Mouse (Mus musculus) forebrain, embryonic 13.5 days (tissue): Measurements from ENCODE around the gene Helz2. TPM values are rescaled to one million over a fixed set of nuclear protein-coding genes. Genes with fewer than 3 reads are reported as not detected.

Experiments
- ATAC-seq: fragments of 200-750 bp; cut with Nextera tagmentation; 2 replicates; pipeline ENCODE4 v1.8.0; 2017
- H3K27ac ChIP-seq: fragments of 300-500 bp; sonication (generic); 2 replicates; pipeline ENCODE4 v1.5.1; 2015; ENCODE audit warnings: inconsistent platforms, mild to moderate bottlenecking, moderate library complexity
- H3K27me3 ChIP-seq: fragments of 300-500 bp; sonication (generic); 2 replicates; pipeline ENCODE4 v1.6.1; 2015; ENCODE audit warnings: mild to moderate bottlenecking, inconsistent platforms
- H3K36me3 ChIP-seq: fragments of 300-500 bp; sonication (generic); 2 replicates; pipeline ENCODE4 v1.6.1; 2015; ENCODE audit warnings: mild to moderate bottlenecking, inconsistent platforms; ENCODE audit not compliant: poor library complexity, severe bottlenecking
- H3K4me1 ChIP-seq: fragments of 300-500 bp; sonication (generic); 2 replicates; pipeline ENCODE4 v1.6.1; 2015; ENCODE audit warnings: inconsistent platforms
- H3K4me2 ChIP-seq: fragments of 300-500 bp; sonication (generic); 2 replicates; pipeline ENCODE4 v1.6.1; 2015; ENCODE audit warnings: inconsistent platforms, mild to moderate bottlenecking, moderate library complexity
- H3K4me3 ChIP-seq: fragments of 300-500 bp; sonication (generic); 2 replicates; pipeline ENCODE4 v1.5.1; 2015; ENCODE audit warnings: mild to moderate bottlenecking, inconsistent platforms
- H3K9ac ChIP-seq: fragments of 300-500 bp; sonication (generic); 2 replicates; pipeline ENCODE4 v1.6.1; 2015; ENCODE audit warnings: mild to moderate bottlenecking, inconsistent platforms
- H3K9me3 ChIP-seq: fragments of 300-500 bp; sonication (generic); replicated peaks from 2 replicates; pipeline ENCODE4 v1.6.1; 2016; ENCODE audit warnings: inconsistent platforms
- WGBS: fragments of 180-500 bp; shearing (Covaris S2); methylation state at CpG from one replicate; pipeline ENCODE4 v1.1.7; 2015; 5-methylcytosine and 5-hydroxymethylcytosine counted together
- polyA plus RNA-seq: library from polyadenylated mRNA; unstranded; fragments of >200 nt; fragmentation: Nextera tagmentation; extraction: Ambion mirVana; gene quantifications from 2 replicates; pipeline ENCODE4 v1.2.1, GENCODE M21; 2015

Gene Helz2
- polyA plus RNA-seq, 1 experiment from 2014 or later = 0.26 TPM

DNA sequence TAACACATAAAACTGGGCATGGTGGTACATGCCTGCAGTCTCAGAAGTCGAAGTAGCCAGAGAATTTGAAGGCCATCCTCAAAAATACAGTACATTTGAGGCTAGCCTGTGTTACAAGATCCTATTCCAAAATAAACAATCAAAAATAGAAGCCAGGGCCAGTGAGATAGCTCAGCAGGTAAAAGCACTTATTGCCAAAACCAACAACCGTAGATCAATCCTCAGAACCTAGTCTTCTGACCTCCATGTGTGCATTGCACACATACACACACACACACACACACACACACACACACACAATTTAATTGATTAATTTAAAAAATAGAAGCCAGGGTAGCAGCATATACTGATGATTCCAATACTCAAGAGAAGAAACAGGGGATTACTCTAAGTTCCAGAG, 25.0 kb upstream of the Helz2 start:
- no peak overlapping the region for H3K4me2 ChIP-seq
- no peak overlapping the region for H3K9ac ChIP-seq
- no peak for ATAC-seq
- WGBS = 95% methylated on average over 2 of the region's 2 CpGs
- H3K27me3 ChIP-seq = no peaks in the 10 kb centered on the region
- no peaks in the 10 kb centered on the region for H3K9me3 ChIP-seq
- H3K36me3 ChIP-seq = peaks cover 81% of the 10 kb centered on the region
- H3K4me3 ChIP-seq = no peak overlapping the region
- H3K27ac ChIP-seq = no peak overlapping the region
- H3K4me1 ChIP-seq = no peaks in the 10 kb centered on the region

DNA sequence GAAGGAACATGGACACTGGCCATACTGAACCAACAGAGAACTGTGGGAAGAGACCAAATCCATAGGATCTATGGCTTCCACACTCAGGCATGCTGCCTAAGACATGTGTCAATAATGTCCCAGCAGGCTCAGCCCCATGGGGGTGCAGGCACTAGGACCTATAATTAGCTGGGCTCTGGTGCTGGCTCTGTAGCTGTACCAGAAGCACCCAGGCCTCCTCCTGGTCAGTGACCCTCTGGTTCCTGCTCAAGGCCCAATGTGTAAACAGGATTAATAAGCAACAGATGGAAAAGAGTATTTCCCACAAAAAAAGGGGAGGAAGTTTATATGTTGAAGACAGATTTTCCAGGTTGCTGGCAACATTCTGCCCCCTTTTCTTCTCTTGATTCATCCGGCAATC, 11.4 kb upstream of the Helz2 start:
- Histone ChIP-seq H3K27ac (no peak overlapping the region), H3K36me3 (peaks cover 66% of the 10 kb centered on the region), H3K27me3 (no peaks in the 10 kb centered on the region), H3K4me2 (no peak overlapping the region), H3K9me3 (no peaks in the 10 kb centered on the region), H3K4me1 (no peaks in the 10 kb centered on the region), H3K9ac (no peak overlapping the region), H3K4me3 (no peak overlapping the region)
- WGBS = 92% methylated on average over 1 of the region's 1 CpGs
- ATAC-seq = no peak

DNA sequence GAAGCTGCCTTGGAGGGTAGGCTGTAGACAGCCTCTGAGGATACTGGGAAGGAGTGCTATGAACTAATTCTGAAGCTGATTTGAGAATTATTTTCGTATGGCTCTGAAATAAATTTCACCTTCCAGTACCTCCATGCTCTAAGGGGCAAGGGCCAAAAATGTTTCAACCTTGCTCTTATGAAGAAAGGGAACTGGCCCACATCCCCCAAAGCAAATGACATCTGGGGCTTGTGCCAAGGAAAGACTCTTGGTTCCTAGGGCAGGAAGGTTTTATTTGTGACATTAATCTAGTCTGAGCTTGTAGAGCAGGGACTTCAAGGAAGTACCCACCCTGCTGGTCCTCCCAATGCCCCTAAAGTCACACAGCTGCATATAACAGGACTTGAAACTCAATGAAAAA, 10.0 kb upstream of the Helz2 start:
- no peak overlapping the region for H3K4me3 ChIP-seq
- no peaks in the 10 kb centered on the region for H3K4me1 ChIP-seq
- H3K36me3 ChIP-seq = peaks cover 55% of the 10 kb centered on the region
- ATAC-seq = no peak
- no peak overlapping the region for H3K9ac ChIP-seq
- H3K9me3 ChIP-seq = no peaks in the 10 kb centered on the region
- no peak overlapping the region for H3K27ac ChIP-seq
- H3K4me2 ChIP-seq = no peak overlapping the region
- H3K27me3 ChIP-seq = no peaks in the 10 kb centered on the region
- 85% methylated on average over 1 of the region's 1 CpGs for WGBS

DNA sequence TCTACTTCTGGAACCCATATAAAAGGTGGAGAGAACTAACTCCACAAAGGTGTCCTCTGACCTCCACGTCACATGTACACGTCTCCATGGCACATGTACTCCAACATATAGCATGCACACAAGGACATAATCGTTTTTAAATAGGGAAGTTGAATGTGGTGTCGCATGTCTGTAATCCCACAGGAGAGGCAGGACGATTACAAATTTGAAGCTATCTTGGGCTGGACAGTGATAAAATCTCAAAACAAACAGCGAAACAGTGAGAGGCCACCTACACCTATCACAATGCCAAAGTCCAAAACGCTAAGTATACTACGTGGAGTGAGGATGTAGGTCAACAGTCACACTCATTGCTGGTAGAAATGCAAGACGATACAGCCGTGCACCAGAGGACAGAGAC, 7.4 kb upstream of the Helz2 start:
- no peak for ATAC-seq
- Histone ChIP-seq H3K9ac (no peak overlapping the region), H3K9me3 (no peaks in the 10 kb centered on the region), H3K4me2 (no peak overlapping the region), H3K36me3 (peaks cover 32% of the 10 kb centered on the region), H3K27ac (no peak overlapping the region), H3K27me3 (no peaks in the 10 kb centered on the region), H3K4me3 (no peak overlapping the region), H3K4me1 (no peaks in the 10 kb centered on the region)
- 91% methylated on average over 10 of the region's 10 CpGs for WGBS

DNA sequence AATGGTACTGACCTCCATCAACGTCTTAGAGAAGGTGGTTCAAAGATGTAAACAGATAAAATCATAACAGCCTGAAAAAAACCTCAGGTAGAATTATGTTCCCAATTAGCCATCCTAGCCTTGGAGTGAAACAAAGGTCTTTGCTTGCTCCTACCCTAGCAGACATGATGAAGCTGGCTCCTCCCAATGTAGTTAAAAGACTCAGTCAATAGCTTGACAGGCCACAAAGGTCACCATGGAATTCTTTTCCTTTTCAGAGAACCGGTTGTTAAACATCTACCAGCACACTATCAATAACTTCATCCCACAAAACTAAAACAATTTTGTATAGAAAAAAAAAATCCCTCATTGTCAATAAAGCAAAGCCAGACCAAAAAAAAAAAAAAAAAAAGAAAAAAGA, 3.2 kb upstream of the Helz2 start:
- Histone ChIP-seq H3K4me1 (no peaks in the 10 kb centered on the region; the same call in 1 of the 2 replicates), H3K4me2 (no peak overlapping the region), H3K27me3 (no peaks in the 10 kb centered on the region), H3K4me3 (no peak overlapping the region), H3K9ac (no peak overlapping the region), H3K36me3 (no peaks in the 10 kb centered on the region), H3K9me3 (no peaks in the 10 kb centered on the region), H3K27ac (no peak overlapping the region)
- 25% methylated on average over 2 of the region's 2 CpGs for WGBS
- ATAC-seq = no peak

DNA sequence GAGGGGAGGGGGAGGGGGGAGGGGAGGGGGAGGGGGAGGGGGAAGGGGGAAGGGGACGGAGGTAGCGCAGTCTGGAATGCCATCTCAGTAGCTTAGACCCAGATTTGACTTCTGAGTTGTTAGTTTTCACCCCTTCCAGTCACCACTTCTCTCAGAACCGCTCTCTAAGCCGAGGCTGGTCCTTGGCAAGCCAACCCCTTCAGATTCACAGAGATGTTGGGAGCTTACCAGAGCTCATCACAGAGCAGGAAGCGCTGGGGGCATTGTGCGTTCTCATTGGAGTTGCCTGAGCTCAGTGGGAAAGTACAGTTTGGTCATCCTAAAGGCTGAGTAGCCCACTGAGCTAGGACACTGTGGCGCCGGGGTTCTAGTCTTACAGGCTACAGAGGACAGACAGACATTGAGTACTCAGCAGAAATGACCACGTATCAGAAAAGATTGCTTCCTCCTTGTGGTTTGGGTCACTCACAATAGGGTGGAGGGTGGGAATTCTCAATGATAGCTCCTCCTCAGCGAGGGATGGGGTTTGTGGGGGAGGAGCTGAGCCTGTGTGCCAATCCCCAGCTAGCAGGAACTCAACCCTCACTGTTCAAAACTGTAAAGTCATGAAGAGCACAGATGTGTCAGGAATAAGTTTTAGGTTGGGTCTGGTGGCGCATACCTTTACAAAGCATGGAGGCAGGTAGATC, 2.0 kb upstream of the Helz2 start:
- H3K4me3 ChIP-seq = no peak overlapping the region
- no peak overlapping the region for H3K27ac ChIP-seq
- H3K4me1 ChIP-seq = no peaks in the 10 kb centered on the region; the same call in 1 of the 2 replicates
- no peaks in the 10 kb centered on the region for H3K36me3 ChIP-seq
- H3K27me3 ChIP-seq = no peaks in the 10 kb centered on the region
- ATAC-seq = no peak
- 42% methylated on average over 11 of the region's 11 CpGs for WGBS
- H3K9ac ChIP-seq = no peak overlapping the region
- H3K9me3 ChIP-seq = no peaks in the 10 kb centered on the region
- no peak overlapping the region for H3K4me2 ChIP-seq

DNA sequence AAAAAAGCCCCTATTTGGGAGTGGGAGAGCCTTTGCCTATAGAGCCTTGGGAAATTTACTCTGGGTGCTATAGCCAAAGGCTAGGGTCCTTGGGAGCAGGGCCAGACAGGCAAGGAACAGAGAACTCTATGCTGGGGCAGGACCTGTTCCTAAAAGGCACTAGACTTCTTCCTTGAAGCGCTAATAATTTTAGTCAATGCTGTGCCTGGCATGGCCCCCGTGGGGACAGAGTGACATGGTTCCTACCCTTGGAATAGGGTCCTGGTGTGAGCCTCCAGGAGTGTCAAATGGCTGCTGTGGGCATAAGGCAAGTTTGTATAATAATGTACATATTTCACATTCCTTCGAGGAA, 463 bp upstream of the Helz2 start:
- no peaks in the 10 kb centered on the region; the same call in 1 of the 2 replicates for H3K4me1 ChIP-seq
- no peak overlapping the region for H3K9ac ChIP-seq
- H3K27me3 ChIP-seq = no peaks in the 10 kb centered on the region
- 76% methylated on average over 3 of the region's 3 CpGs for WGBS
- no peak for ATAC-seq
- H3K27ac ChIP-seq = no peak overlapping the region
- no peaks in the 10 kb centered on the region for H3K36me3 ChIP-seq
- H3K9me3 ChIP-seq = no peaks in the 10 kb centered on the region
- H3K4me2 ChIP-seq = peak overlapping the region; percentile 52
- H3K4me3 ChIP-seq = no peak overlapping the region

DNA sequence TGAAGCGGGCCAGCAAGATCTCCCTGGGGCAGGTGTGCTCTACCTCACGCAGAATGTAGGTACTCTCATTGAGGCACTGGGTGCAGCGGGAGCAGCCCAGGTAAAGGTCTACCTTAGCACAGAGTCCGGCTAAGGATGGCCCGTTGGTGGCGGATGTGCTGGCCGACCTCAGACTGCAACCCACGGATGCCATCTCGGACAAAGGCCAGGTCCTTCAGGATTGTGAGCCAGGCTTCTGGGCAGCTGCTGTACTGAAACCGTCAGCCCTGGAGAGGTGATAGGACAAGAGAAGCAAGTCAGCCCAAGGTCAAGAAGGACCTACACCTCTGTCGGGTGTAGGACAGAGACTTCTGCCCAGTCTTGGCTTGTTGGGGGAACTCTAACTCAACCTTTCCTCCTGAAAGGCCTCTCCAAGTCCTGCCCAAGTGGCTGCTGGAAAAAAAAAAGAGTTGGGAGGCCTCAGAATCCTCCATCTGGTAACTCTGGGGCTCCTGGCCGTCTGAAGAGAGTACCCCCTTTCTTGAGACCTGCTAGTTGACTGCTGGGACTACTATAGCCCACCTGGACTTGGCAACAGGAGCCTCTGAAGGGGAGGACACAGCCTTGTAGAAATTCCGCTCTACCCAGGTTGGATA, 904 bp downstream of the Helz2 start:
- H3K36me3 ChIP-seq = no peaks in the 10 kb centered on the region
- H3K27me3 ChIP-seq = no peaks in the 10 kb centered on the region
- no peaks in the 10 kb centered on the region; the same call in 1 of the 2 replicates for H3K4me1 ChIP-seq
- ATAC-seq = no peak
- H3K4me3 ChIP-seq = no peak overlapping the region
- no peak overlapping the region for H3K27ac ChIP-seq
- H3K9me3 ChIP-seq = no peaks in the 10 kb centered on the region
- 88% methylated on average over 13 of the region's 13 CpGs for WGBS
- no peak overlapping the region for H3K4me2 ChIP-seq
- H3K9ac ChIP-seq = no peak overlapping the region

DNA sequence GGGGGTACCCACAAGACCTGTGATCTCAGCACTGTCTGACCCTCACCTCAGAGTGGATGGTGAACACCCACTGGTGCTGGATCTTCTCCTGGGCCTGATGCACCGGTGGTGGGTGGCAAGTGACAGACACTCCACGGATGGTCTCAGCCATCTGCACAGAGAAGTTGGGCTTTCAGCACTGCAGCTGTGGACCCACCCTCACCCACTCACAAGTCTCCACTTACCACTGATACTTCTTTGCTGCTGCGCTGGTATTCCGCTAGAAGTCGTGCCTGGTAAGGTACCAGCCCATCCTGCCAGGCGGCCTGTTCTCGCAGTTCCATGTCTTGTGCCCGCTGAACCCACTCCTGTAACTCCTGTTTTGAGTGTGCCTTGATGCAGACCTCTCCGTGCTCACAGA, 2.6 kb downstream of the Helz2 start:
- Histone ChIP-seq H3K4me1 (no peaks in the 10 kb centered on the region; the same call in 1 of the 2 replicates), H3K9me3 (no peaks in the 10 kb centered on the region), H3K4me3 (no peak overlapping the region), H3K27ac (no peak overlapping the region), H3K9ac (no peak overlapping the region), H3K4me2 (no peak overlapping the region), H3K27me3 (no peaks in the 10 kb centered on the region), H3K36me3 (no peaks in the 10 kb centered on the region)
- WGBS = 92% methylated on average over 9 of the region's 9 CpGs
- no peak for ATAC-seq

DNA sequence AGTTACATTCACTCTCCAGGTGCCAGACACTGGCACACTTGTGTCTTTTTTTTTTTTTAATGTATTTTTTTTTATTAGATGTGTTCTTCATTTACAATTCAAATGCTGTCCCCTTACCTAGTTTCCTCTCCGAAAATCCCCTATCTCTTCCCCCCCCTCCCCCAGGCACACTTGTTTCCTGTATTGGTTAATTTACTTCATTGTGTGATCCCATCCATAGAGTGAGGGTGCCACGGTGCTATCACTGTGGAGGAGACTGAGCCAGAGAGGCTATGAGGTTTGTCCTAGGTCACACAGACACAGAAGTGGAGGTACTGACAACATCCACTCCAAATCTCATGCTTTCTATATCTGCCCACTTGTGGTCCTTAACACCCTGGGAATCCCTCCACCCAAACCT, 3.0 kb downstream of the Helz2 start:
- Histone ChIP-seq H3K4me3 (no peak overlapping the region), H3K9ac (no peak overlapping the region), H3K9me3 (no peaks in the 10 kb centered on the region), H3K27me3 (no peaks in the 10 kb centered on the region), H3K27ac (no peak overlapping the region), H3K4me2 (no peak overlapping the region), H3K36me3 (no peaks in the 10 kb centered on the region), H3K4me1 (no peaks in the 10 kb centered on the region; the same call in 1 of the 2 replicates)
- 59% methylated on average over 2 of the region's 2 CpGs for WGBS
- no peak for ATAC-seq

DNA sequence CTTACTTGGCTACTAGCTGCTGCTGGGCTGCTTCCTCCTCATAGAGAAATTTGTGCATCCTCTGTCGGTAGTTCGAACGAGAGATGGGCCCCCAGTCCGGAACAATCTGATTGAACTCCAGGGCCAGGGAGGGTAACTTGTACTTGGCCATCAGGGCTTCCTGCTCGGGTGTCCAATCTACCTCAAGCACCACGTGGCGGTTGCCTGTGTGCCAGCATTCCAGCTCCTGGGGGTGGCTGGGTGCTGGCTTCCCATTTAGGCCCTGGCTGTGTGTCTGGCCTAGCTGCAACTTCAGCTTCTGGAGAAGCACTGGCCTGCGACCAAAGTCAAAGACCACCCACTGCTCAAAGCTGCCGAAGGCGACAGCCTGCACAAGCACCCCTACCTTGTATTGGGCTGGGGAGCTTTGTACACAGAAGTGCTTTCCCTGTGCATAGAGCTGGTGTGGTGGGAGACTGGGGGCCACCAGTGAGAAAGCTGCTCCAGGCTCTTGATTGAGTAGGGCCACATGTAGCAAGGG, 3.7 kb downstream of the Helz2 start:
- no peak for ATAC-seq
- WGBS = 79% methylated on average over 10 of the region's 10 CpGs
- Histone ChIP-seq H3K9ac (no peak overlapping the region), H3K9me3 (no peaks in the 10 kb centered on the region), H3K4me1 (no peaks in the 10 kb centered on the region; the same call in 1 of the 2 replicates), H3K4me3 (no peak overlapping the region), H3K36me3 (no peaks in the 10 kb centered on the region), H3K27me3 (no peaks in the 10 kb centered on the region), H3K4me2 (no peak overlapping the region), H3K27ac (no peak overlapping the region)

DNA sequence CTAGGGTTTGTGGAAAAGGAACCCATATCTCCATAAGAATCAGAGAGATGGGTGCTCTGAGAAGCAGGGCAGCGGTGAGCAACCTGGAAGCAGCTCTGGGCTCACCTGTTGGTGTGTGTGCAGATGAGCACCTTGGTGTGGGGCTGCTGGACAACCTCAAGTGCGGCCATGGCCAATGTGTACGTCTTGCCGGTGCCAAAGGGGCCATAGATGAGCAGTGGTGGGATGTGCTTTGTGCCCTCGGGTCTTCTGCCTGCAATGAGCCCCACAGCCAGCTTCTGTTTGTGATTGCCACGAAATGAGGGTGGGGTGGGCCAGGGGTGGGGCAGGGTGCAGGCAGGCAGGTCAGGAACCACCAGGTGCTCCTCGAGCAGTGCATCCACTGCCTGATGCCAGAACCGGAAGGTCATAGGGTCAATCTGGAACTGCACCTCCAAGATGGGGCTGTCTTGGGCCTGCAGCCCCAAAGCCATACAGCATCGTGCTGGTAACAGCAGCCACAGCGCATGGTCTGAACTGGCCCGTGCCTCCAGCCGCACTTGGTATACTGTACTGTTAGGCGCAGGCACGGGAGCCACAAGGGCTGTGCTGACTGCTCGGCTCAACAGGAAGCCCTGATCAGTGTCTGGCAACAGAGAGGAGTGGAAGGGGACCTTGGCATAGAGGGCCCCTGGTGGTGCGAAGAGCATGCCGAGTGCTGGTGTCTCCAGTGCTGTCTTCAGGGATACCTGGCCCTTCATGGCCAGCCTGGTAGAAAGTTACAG, 4.4 kb downstream of the Helz2 start:
- Histone ChIP-seq H3K27ac (no peak overlapping the region), H3K4me2 (no peak overlapping the region), H3K4me3 (no peak overlapping the region), H3K27me3 (no peaks in the 10 kb centered on the region), H3K36me3 (no peaks in the 10 kb centered on the region), H3K9me3 (no peaks in the 10 kb centered on the region), H3K4me1 (no peaks in the 10 kb centered on the region; the same call in 1 of the 2 replicates), H3K9ac (no peak overlapping the region)
- 89% methylated on average over 17 of the region's 17 CpGs for WGBS
- ATAC-seq = no peak
